Mouse (Mus musculus) kidney, embryonic 15.5 days (tissue): ENCODE measurements around the gene Rft1. TPM values are rescaled to one million over a fixed set of nuclear protein-coding genes. Genes with fewer than 3 reads are reported as not detected.

Experiments used
- ATAC-seq: fragments of 200-750 bp; cut with Nextera tagmentation; replicated peaks from 2 replicates; pipeline ENCODE4 v1.8.0; 2017; ENCODE audit warnings: moderate TSS enrichment; ENCODE audit not compliant: low FRiP score
- H3K27ac ChIP-seq: fragments of 300-500 bp; sonication (generic); 2 replicates; pipeline ENCODE4 v1.5.1; 2015; ENCODE audit warnings: mild to moderate bottlenecking, inconsistent platforms
- H3K27me3 ChIP-seq: fragments of 300-500 bp; sonication (generic); 2 replicates; pipeline ENCODE4 v1.6.1; 2015; ENCODE audit warnings: inconsistent platforms
- H3K36me3 ChIP-seq: fragments of 300-500 bp; sonication (generic); 2 replicates; pipeline ENCODE4 v1.6.1; 2015; ENCODE audit warnings: inconsistent platforms
- H3K4me1 ChIP-seq: fragments of 300-500 bp; sonication (generic); 2 replicates; pipeline ENCODE4 v1.6.1; 2015; ENCODE audit warnings: inconsistent platforms
- H3K4me2 ChIP-seq: fragments of 300-500 bp; sonication (generic); 2 replicates; pipeline ENCODE4 v1.6.1; 2015; ENCODE audit warnings: moderate library complexity, mild to moderate bottlenecking, inconsistent platforms
- H3K4me3 ChIP-seq: fragments of 300-500 bp; sonication (generic); replicated peaks from 2 replicates; pipeline ENCODE4 v1.5.1; 2015; ENCODE audit warnings: mild to moderate bottlenecking, inconsistent platforms
- H3K9ac ChIP-seq: fragments of 300-500 bp; sonication (generic); 2 replicates; pipeline ENCODE4 v1.6.1; 2015; ENCODE audit warnings: mild to moderate bottlenecking, inconsistent platforms
- H3K9me3 ChIP-seq: fragments of 300-500 bp; sonication (generic); replicated peaks from 2 replicates; pipeline ENCODE4 v1.6.1; 2016; ENCODE audit warnings: inconsistent platforms
- WGBS: fragments of 180-500 bp; shearing (Covaris S2); methylation state at CpG from one replicate; pipeline ENCODE4 v1.1.7; 2015; ENCODE audit warnings: mixed read lengths; 5-methylcytosine and 5-hydroxymethylcytosine counted together
- polyA plus RNA-seq: library from polyadenylated mRNA; unstranded; fragments of >200 nt; fragmentation: Nextera tagmentation; extraction: Ambion mirVana; gene quantifications from 2 replicates; pipeline ENCODE4 v1.2.1, GENCODE M21; 2015

Rft1 gene
- polyA plus RNA-seq, 1 experiment from 2014 or later: 20.2 TPM

DNA sequence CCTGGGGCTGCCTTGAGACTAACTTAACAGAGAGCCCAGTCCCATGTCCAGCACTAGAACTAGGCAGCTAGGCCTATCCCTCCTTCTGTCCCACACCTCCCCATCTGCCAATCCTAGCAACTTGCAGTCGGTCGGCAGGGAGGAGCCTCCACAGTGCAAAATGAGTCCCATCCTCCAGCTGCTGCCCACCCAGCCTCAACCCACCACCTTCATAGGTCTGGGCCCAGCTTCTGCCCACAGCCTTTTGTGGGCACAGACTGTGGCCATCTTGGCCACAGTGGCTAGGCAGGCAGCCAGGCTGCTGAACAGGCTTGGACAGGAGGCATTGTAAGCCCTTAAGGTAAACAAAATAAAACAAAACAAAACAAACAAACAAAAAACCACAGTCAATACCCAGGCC, 22.3 kb upstream of the Rft1 start:
- H3K27ac ChIP-seq: 0 out of 2 replicates have a peak overlapping the region, but pooled peaks have one; percentile 56
- H3K36me3 ChIP-seq: no peaks in the 10 kb centered on the region
- no peak for ATAC-seq
- 38% methylated on average over 2 of the region's 2 CpGs for WGBS
- H3K4me2 ChIP-seq: no peak overlapping the region
- H3K4me1 ChIP-seq: peaks cover 37% of the 10 kb centered on the region
- H3K9me3 ChIP-seq: no peaks in the 10 kb centered on the region
- H3K9ac ChIP-seq: no peak overlapping the region
- H3K27me3 ChIP-seq: no peaks in the 10 kb centered on the region
- no peak overlapping the region for H3K4me3 ChIP-seq

GRCm38 (mm10) chr14:30633708-30634107, 20.5 kb upstream of the Rft1 start:
- H3K9ac ChIP-seq: no peak overlapping the region
- H3K36me3 ChIP-seq: no peaks in the 10 kb centered on the region
- H3K27ac ChIP-seq: no peak overlapping the region
- no peak overlapping the region for H3K4me3 ChIP-seq
- peaks cover 44% of the 10 kb centered on the region for H3K4me1 ChIP-seq
- no peaks in the 10 kb centered on the region for H3K27me3 ChIP-seq
- no peaks in the 10 kb centered on the region for H3K9me3 ChIP-seq
- H3K4me2 ChIP-seq: no peak overlapping the region
- ATAC-seq: no peak
- 61% methylated on average over 7 of the region's 7 CpGs for WGBS

- Histone ChIP-seq H3K9ac (no peak overlapping the region), H3K4me1 (peaks cover 44% of the 10 kb centered on the region), H3K27ac (no peak overlapping the region), H3K4me2 (no peak overlapping the region), H3K36me3 (no peaks in the 10 kb centered on the region), H3K9me3 (no peaks in the 10 kb centered on the region), H3K4me3 (no peak overlapping the region), H3K27me3 (no peaks in the 10 kb centered on the region)
- 95% methylated on average over 1 of the region's 1 CpGs for WGBS
- ATAC-seq: no peak
Measured at GRCm38 (mm10) chr14:30634418-30634817, 19.7 kb upstream of the Rft1 start.

DNA sequence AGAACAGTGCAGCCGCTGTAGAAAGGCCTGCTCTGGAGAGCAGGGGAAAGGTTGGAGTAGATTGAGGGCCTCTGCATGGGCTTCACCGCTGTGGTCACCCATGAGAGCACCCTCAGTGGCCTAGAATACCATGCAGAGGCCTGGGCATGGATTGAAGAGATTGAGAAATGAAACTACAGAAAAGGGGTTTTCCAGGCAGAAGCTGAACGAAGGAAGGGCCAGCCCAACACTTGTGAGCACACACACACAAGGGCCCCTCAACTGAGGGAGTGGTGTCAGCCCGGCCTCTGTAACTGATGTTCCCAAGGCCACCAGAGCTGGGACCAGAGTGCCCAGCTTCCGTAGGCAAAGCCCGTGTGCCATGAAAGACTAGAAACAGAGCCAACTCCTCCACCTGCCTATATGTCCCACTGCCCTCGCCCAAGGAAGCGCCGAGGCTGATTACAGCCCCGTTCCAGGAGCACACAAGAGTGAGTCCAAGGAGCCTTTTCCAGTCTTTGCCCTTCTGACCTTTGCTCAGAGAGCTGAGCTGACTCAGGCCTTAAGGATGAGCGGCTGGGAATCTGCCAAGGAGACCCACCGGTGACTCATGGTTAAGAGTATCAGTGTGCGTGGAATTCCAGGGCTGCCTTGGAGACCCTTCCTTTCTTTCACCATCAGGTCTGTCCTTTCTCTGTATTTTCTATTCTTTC, 18.8 kb upstream of the Rft1 start:
- ATAC-seq: no peak
- 74% methylated on average over 13 of the region's 13 CpGs for WGBS

GRCm38 (mm10) chr14:30636499-30636898, 17.7 kb upstream of the Rft1 start:
- WGBS: 84% methylated on average over 9 of the region's 9 CpGs
- Histone ChIP-seq H3K36me3 (no peaks in the 10 kb centered on the region), H3K9me3 (no peaks in the 10 kb centered on the region), H3K9ac (no peak overlapping the region), H3K4me2 (no peak overlapping the region), H3K27ac (peak overlapping the region; percentile 67), H3K27me3 (no peaks in the 10 kb centered on the region), H3K4me3 (no peak overlapping the region), H3K4me1 (peaks cover 35% of the 10 kb centered on the region)
- ATAC-seq: no peak

More for the DNA sequence above, 18.8 kb upstream of the Rft1 start:
- Histone ChIP-seq H3K4me2 (no peak overlapping the region), H3K4me1 (peaks cover 44% of the 10 kb centered on the region), H3K27me3 (no peaks in the 10 kb centered on the region), H3K27ac (no peak overlapping the region), H3K36me3 (no peaks in the 10 kb centered on the region), H3K4me3 (no peak overlapping the region), H3K9me3 (no peaks in the 10 kb centered on the region), H3K9ac (no peak overlapping the region)

GRCm38 (mm10) chr14:30637087-30637486, 17.1 kb upstream of the Rft1 start:
- Histone ChIP-seq H3K27ac (peak overlapping the region; percentile 67), H3K4me2 (no peak overlapping the region), H3K27me3 (no peaks in the 10 kb centered on the region), H3K4me3 (no peak overlapping the region), H3K36me3 (no peaks in the 10 kb centered on the region), H3K9ac (no peak overlapping the region), H3K9me3 (no peaks in the 10 kb centered on the region), H3K4me1 (peaks cover 29% of the 10 kb centered on the region)
- ATAC-seq: peak; percentile 76; the same call in 1 of the 2 replicates
- 58% methylated on average over 2 of the region's 2 CpGs for WGBS

- H3K4me1 ChIP-seq: peaks cover 24% of the 10 kb centered on the region
- ATAC-seq: no peak
- H3K4me3 ChIP-seq: no peak overlapping the region
- no peak overlapping the region for H3K4me2 ChIP-seq
- no peak overlapping the region for H3K27ac ChIP-seq
- H3K27me3 ChIP-seq: no peaks in the 10 kb centered on the region
- H3K36me3 ChIP-seq: no peaks in the 10 kb centered on the region
- 80% methylated on average over 4 of the region's 4 CpGs for WGBS
- no peaks in the 10 kb centered on the region for H3K9me3 ChIP-seq
- H3K9ac ChIP-seq: no peak overlapping the region
Measured at GRCm38 (mm10) chr14:30638009-30638408, 16.2 kb upstream of the Rft1 start.

- H3K4me1 ChIP-seq: peaks cover 24% of the 10 kb centered on the region
- no peak overlapping the region for H3K4me2 ChIP-seq
- H3K27ac ChIP-seq: no peak overlapping the region
- 65% methylated on average over 4 of the region's 4 CpGs for WGBS
- no peak overlapping the region for H3K9ac ChIP-seq
- no peaks in the 10 kb centered on the region for H3K36me3 ChIP-seq
- no peak for ATAC-seq
- H3K27me3 ChIP-seq: no peaks in the 10 kb centered on the region
- H3K9me3 ChIP-seq: no peaks in the 10 kb centered on the region
- no peak overlapping the region for H3K4me3 ChIP-seq
Measured at GRCm38 (mm10) chr14:30638686-30639085, 15.5 kb upstream of the Rft1 start.

DNA sequence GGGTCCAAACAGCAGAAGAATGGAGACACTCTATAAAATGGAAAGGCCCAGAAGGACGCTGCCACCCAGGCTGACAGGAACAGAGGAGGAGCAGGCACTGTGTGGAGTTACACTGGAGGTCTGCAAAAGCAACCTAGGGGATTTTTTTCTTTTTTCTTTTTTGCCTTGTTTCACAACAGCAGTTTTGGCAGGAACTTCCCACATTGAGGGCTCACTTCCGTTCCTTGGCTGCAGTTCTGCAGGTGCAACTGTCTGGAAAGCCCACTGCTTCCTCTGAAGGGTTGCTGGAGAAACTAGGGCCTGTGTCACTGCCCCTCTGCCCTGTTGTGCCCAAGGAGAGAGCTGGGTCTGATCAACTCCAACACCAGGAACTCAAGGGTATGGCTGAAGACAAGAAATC, 12.4 kb upstream of the Rft1 start:
- Histone ChIP-seq H3K9ac (no peak overlapping the region), H3K27ac (no peak overlapping the region), H3K27me3 (no peaks in the 10 kb centered on the region), H3K36me3 (no peaks in the 10 kb centered on the region), H3K4me2 (no peak overlapping the region), H3K4me1 (peaks cover 18% of the 10 kb centered on the region), H3K9me3 (no peaks in the 10 kb centered on the region), H3K4me3 (no peak overlapping the region)
- WGBS: 65% methylated on average over 2 of the region's 2 CpGs
- no peak for ATAC-seq

GRCm38 (mm10) chr14:30644026-30644425, 10.1 kb upstream of the Rft1 start:
- 0 out of 2 replicates have a peak, but pooled peaks cover 8% of the 10 kb centered on the region for H3K4me1 ChIP-seq
- H3K9ac ChIP-seq: no peak overlapping the region
- H3K27ac ChIP-seq: no peak overlapping the region
- H3K9me3 ChIP-seq: no peaks in the 10 kb centered on the region
- no peaks in the 10 kb centered on the region for H3K36me3 ChIP-seq
- no peak overlapping the region for H3K4me3 ChIP-seq
- no peak overlapping the region for H3K4me2 ChIP-seq
- WGBS: 94% methylated on average over 2 of the region's 2 CpGs
- no peak for ATAC-seq
- no peaks in the 10 kb centered on the region for H3K27me3 ChIP-seq

GRCm38 (mm10) chr14:30645066-30645465, 9.1 kb upstream of the Rft1 start:
- Histone ChIP-seq H3K27ac (no peak overlapping the region), H3K36me3 (no peaks in the 10 kb centered on the region), H3K4me1 (0 out of 2 replicates have a peak, but pooled peaks cover 8% of the 10 kb centered on the region), H3K4me2 (no peak overlapping the region), H3K9me3 (no peaks in the 10 kb centered on the region), H3K9ac (no peak overlapping the region), H3K27me3 (no peaks in the 10 kb centered on the region), H3K4me3 (no peak overlapping the region)
- ATAC-seq: no peak
- WGBS: 52% methylated on average over 8 of the region's 8 CpGs

GRCm38 (mm10) chr14:30646486-30646885, 7.7 kb upstream of the Rft1 start:
- WGBS: 71% methylated on average over 1 of the region's 1 CpGs
- Histone ChIP-seq H3K9me3 (no peaks in the 10 kb centered on the region), H3K9ac (no peak overlapping the region), H3K4me2 (no peak overlapping the region), H3K4me3 (no peak overlapping the region), H3K4me1 (peaks cover 12% of the 10 kb centered on the region), H3K27ac (no peak overlapping the region), H3K36me3 (no peaks in the 10 kb centered on the region), H3K27me3 (no peaks in the 10 kb centered on the region)
- no peak for ATAC-seq

DNA sequence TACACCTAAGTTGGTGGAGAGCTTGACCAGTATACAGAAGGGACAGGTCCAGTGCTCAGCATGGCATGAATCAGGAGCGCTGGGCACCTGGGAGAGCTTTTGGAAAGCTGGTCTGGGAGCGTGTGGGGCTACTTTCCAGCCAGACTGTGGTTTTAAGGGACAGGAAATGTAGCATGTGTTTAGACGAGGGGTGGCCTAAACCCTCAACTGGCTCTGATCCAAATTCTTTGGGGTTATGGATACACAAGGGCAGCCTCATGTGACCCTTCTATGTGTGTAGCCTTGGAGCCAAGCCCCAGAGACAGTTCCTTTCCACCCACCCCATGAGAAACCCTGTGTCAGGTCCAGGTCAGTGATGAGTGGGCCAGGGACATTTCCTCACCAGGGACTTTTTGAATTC, 5.7 kb upstream of the Rft1 start:
- H3K36me3 ChIP-seq: no peaks in the 10 kb centered on the region
- H3K4me1 ChIP-seq: peaks cover 12% of the 10 kb centered on the region
- H3K4me3 ChIP-seq: no peak overlapping the region
- no peak overlapping the region for H3K4me2 ChIP-seq
- ATAC-seq: no peak
- WGBS: 56% methylated on average over 3 of the region's 3 CpGs
- H3K27me3 ChIP-seq: no peaks in the 10 kb centered on the region
- H3K27ac ChIP-seq: no peak overlapping the region
- no peak overlapping the region for H3K9ac ChIP-seq
- H3K9me3 ChIP-seq: no peaks in the 10 kb centered on the region
